Mouse (Mus musculus) ovary, adult 18-20 months (tissue): ENCODE results near the gene Kdm1b.

Experiments used
- DNase-seq: peaks from one replicate; pipeline ENCODE4 v3.0.0; 2022; ENCODE audit warnings: low spot score, mixed read lengths

Gene Kdm1b

GRCm38 (mm10) chr13:47062756-47063155 lies 19.5 kb downstream of the Kdm1b start:
- no peak for DNase-seq

GRCm38 (mm10) chr13:47063985-47064760 lies 20.9 kb downstream of the Kdm1b start:
- DNase-seq: no peak

GRCm38 (mm10) chr13:47066516-47066915 lies 23.2 kb downstream of the Kdm1b start:
- DNase-seq: no peak

GRCm38 (mm10) chr13:47067001-47067400 lies 23.7 kb downstream of the Kdm1b start:
- no peak for DNase-seq

GRCm38 (mm10) chr13:47070329-47071080 lies 27.2 kb downstream of the Kdm1b start:
- no peak for DNase-seq

- DNase-seq: no peak
Observed at GRCm38 (mm10) chr13:47071871-47072270, 28.6 kb downstream of the Kdm1b start.

GRCm38 (mm10) chr13:47072484-47072883 lies 29.2 kb downstream of the Kdm1b start:
- DNase-seq: no peak

GRCm38 (mm10) chr13:47076156-47076555 lies 32.9 kb downstream of the Kdm1b start:
- DNase-seq: no peak

- DNase-seq: no peak
Observed at GRCm38 (mm10) chr13:47077367-47077766, 34.1 kb downstream of the Kdm1b start.

GRCm38 (mm10) chr13:47078799-47079198 lies 35.5 kb downstream of the Kdm1b start:
- no peak for DNase-seq

GRCm38 (mm10) chr13:47080905-47081505 lies 37.7 kb downstream of the Kdm1b start:
- no peak for DNase-seq

GRCm38 (mm10) chr13:47088433-47088832 lies 45.1 kb downstream of the Kdm1b start:
- no peak for DNase-seq

GRCm38 (mm10) chr13:47089271-47089670 lies 46.0 kb downstream of the Kdm1b start:
- DNase-seq: no peak

GRCm38 (mm10) chr13:47093791-47094190 lies 50.5 kb downstream of the Kdm1b start:
- DNase-seq: no peak

- no peak for DNase-seq
Observed at GRCm38 (mm10) chr13:47096591-47096990, 53.3 kb downstream of the Kdm1b start.

- no peak for DNase-seq
Observed at GRCm38 (mm10) chr13:47099265-47099664, 56.0 kb downstream of the Kdm1b start.

GRCm38 (mm10) chr13:47100587-47100986 lies 57.3 kb downstream of the Kdm1b start:
- no peak for DNase-seq

- no peak for DNase-seq
Observed at GRCm38 (mm10) chr13:47104146-47104545, 60.8 kb downstream of the Kdm1b start.

GRCm38 (mm10) chr13:47104856-47105541 lies 61.7 kb downstream of the Kdm1b start:
- no peak for DNase-seq

GRCm38 (mm10) chr13:47105711-47106579 lies 62.6 kb downstream of the Kdm1b start, which contains the start of gene Dek:
Dek (minus strand) TSS chr13:47106201.
- peak; percentile 79 for DNase-seq

GRCm38 (mm10) chr13:47106580-47106888 lies 63.2 kb downstream of the Kdm1b start:
- DNase-seq: no peak
